Mouse (Mus musculus) right cerebral cortex, postnatal 4 days (tissue): ENCODE results near the gene Zar1.
"Not testable (repeated sequence)": the region's sequence is repeated elsewhere in the genome, so short reads cannot be mapped to it uniquely, and the experiment has no call there.

ENCODE experiments used
- DNase-seq: peaks from one replicate; pipeline ENCODE4 v3.0.0-alpha.2; 2022

Gene Zar1

GRCm38 (mm10) chr5:72580970-72581332, at the start of gene Zar1:
Gene Zar1 (minus strand): TSS chr5:72581254.
- peak; percentile 7 for DNase-seq

- DNase-seq = no peak
Measured at GRCm38 (mm10) chr5:72630026-72630425, 49.0 kb upstream of the Zar1 start.

GRCm38 (mm10) chr5:72621022-72621421, 40.0 kb upstream of the Zar1 start:
- DNase-seq = no peak

- no peak for DNase-seq
Measured at GRCm38 (mm10) chr5:72617413-72617812, 36.4 kb upstream of the Zar1 start.

- DNase-seq = no peak
Measured at GRCm38 (mm10) chr5:72603138-72603537, 22.1 kb upstream of the Zar1 start.

- DNase-seq = peak; percentile 26
Measured at GRCm38 (mm10) chr5:72601006-72601405, 20.0 kb upstream of the Zar1 start.

- no peak for DNase-seq
Measured at GRCm38 (mm10) chr5:72587192-72587681, 6.2 kb upstream of the Zar1 start, which contains the start of gene Gm5868. Gene Gm5868 (minus strand): TSS chr5:72587551.

- DNase-seq = not testable (repeated sequence)
Measured at GRCm38 (mm10) chr5:72586667-72587191, 5.7 kb upstream of the Zar1 start.

GRCm38 (mm10) chr5:72586122-72586521, 5.1 kb upstream of the Zar1 start:
- DNase-seq = not testable (repeated sequence)

- DNase-seq = peak; percentile 6
Measured at GRCm38 (mm10) chr5:72580088-72580969, 725 bp downstream of the Zar1 start.

- not testable (repeated sequence) for DNase-seq
Measured at GRCm38 (mm10) chr5:72579599-72579998, 1.5 kb downstream of the Zar1 start.

GRCm38 (mm10) chr5:72565621-72566020, 15.4 kb downstream of the Zar1 start:
- DNase-seq = no peak

GRCm38 (mm10) chr5:72563183-72563582, 17.9 kb downstream of the Zar1 start:
- not testable (repeated sequence) for DNase-seq

GRCm38 (mm10) chr5:72560976-72561628, 20.0 kb downstream of the Zar1 start:
- DNase-seq = no peak

GRCm38 (mm10) chr5:72559544-72560049, 21.5 kb downstream of the Zar1 start, which contains the start of gene Nfxl1:
Gene Nfxl1 (minus strand): TSS chr5:72559684.
- peak; percentile 99 for DNase-seq

- DNase-seq = no peak
Measured at GRCm38 (mm10) chr5:72558716-72559526, 22.1 kb downstream of the Zar1 start.

GRCm38 (mm10) chr5:72556245-72556644, 24.8 kb downstream of the Zar1 start:
- DNase-seq = no peak

GRCm38 (mm10) chr5:72551209-72551608, 29.8 kb downstream of the Zar1 start:
- DNase-seq = no peak

GRCm38 (mm10) chr5:72528896-72529295, 52.2 kb downstream of the Zar1 start:
- DNase-seq = no peak
